Mouse (Mus musculus): Measurements from ENCODE around the gene Grm7. TPM values are rescaled to one million over a fixed set of nuclear protein-coding genes. Genes with fewer than 3 reads are reported as not detected.

Grm7 gene
- polyA plus RNA-seq, 1 experiment: 0.69 TPM

GRCm38 (mm10) chr6:110769588-110769987, 124.2 kb downstream of the Grm7 start:
- no peak for DNase-seq
- H3K36me3 ChIP-seq (ENCODE audit: control insufficient read depth, insufficient read depth, low read length): no peaks in the 10 kb centered on the region
- H3K27ac ChIP-seq (ENCODE audit: insufficient read depth, low read depth, low read length): no peak overlapping the region
- no peak overlapping the region for H3K4me3 ChIP-seq (ENCODE audit: insufficient read depth, low read depth, low read length)
- H3K4me1 ChIP-seq (ENCODE audit: control insufficient read depth, insufficient read depth, low read length): no peaks in the 10 kb centered on the region
- no peaks in the 10 kb centered on the region for H3K27me3 ChIP-seq (replicated peaks; ENCODE audit: control insufficient read depth, insufficient read depth, low read length)
- TF ChIP-seq CTCF (conservative IDR thresholded peaks at IDR 0.05; ENCODE audit: insufficient read depth, insufficient read length, low read depth, low read length) (no peak), POLR2A (IDR thresholded peaks at IDR 0.05; ENCODE audit: low read depth, low read length) (no peak)

- no peaks in the 10 kb centered on the region for H3K27me3 ChIP-seq (replicated peaks; ENCODE audit: control insufficient read depth, insufficient read depth, low read length)
- no peak overlapping the region for H3K27ac ChIP-seq (ENCODE audit: insufficient read depth, low read depth, low read length)
- TF ChIP-seq POLR2A (IDR thresholded peaks at IDR 0.05; ENCODE audit: low read depth, low read length): no peak
- H3K4me3 ChIP-seq (ENCODE audit: insufficient read depth, low read depth, low read length): no peak overlapping the region
- H3K4me1 ChIP-seq (ENCODE audit: control insufficient read depth, insufficient read depth, low read length): no peaks in the 10 kb centered on the region
- 42% methylated on average over 1 of the region's 1 CpGs for WGBS
- DNase-seq: no peak
- H3K36me3 ChIP-seq (ENCODE audit: control insufficient read depth, insufficient read depth, low read length): no peaks in the 10 kb centered on the region
Observed at GRCm38 (mm10) chr6:110772652-110773051, 127.3 kb downstream of the Grm7 start.

- no peaks in the 10 kb centered on the region for H3K36me3 ChIP-seq (ENCODE audit: control insufficient read depth, insufficient read depth, low read length)
- no peaks in the 10 kb centered on the region for H3K27me3 ChIP-seq (replicated peaks; ENCODE audit: control insufficient read depth, insufficient read depth, low read length)
- H3K4me1 ChIP-seq (ENCODE audit: control insufficient read depth, insufficient read depth, low read length): no peaks in the 10 kb centered on the region
- no peak overlapping the region for H3K27ac ChIP-seq (ENCODE audit: insufficient read depth, low read depth, low read length)
- no peak overlapping the region for H3K4me3 ChIP-seq (ENCODE audit: insufficient read depth, low read depth, low read length)
- DNase-seq: no peak
- 81% methylated on average over 6 of the region's 6 CpGs for WGBS
- TF ChIP-seq POLR2A (IDR thresholded peaks at IDR 0.05; ENCODE audit: low read depth, low read length) (no peak), CTCF (conservative IDR thresholded peaks at IDR 0.05; ENCODE audit: insufficient read depth, insufficient read length, low read depth, low read length) (no peak)
Observed at GRCm38 (mm10) chr6:110776046-110776445, 130.7 kb downstream of the Grm7 start.

GRCm38 (mm10) chr6:110785497-110785928, 140.1 kb downstream of the Grm7 start:
- Histone ChIP-seq H3K36me3 (ENCODE audit: control insufficient read depth, insufficient read depth, low read length) (no peaks in the 10 kb centered on the region), H3K4me1 (ENCODE audit: control insufficient read depth, insufficient read depth, low read length) (no peaks in the 10 kb centered on the region), H3K27ac (ENCODE audit: insufficient read depth, low read depth, low read length) (no peak overlapping the region), H3K4me3 (ENCODE audit: insufficient read depth, low read depth, low read length) (no peak overlapping the region), H3K27me3 (replicated peaks; ENCODE audit: control insufficient read depth, insufficient read depth, low read length) (no peaks in the 10 kb centered on the region)
- 51% methylated on average over 1 of the region's 1 CpGs for WGBS
- TF ChIP-seq POLR2A (IDR thresholded peaks at IDR 0.05; ENCODE audit: low read depth, low read length): no peak
- no peak for TF ChIP-seq CTCF (conservative IDR thresholded peaks at IDR 0.05; ENCODE audit: insufficient read depth, insufficient read length, low read depth, low read length)
- DNase-seq: no peak

GRCm38 (mm10) chr6:110792696-110793095, 147.3 kb downstream of the Grm7 start:
- DNase-seq: no peak
- no peaks in the 10 kb centered on the region for H3K27me3 ChIP-seq (replicated peaks; ENCODE audit: control insufficient read depth, insufficient read depth, low read length)
- H3K36me3 ChIP-seq (ENCODE audit: control insufficient read depth, insufficient read depth, low read length): no peaks in the 10 kb centered on the region
- TF ChIP-seq CTCF (conservative IDR thresholded peaks at IDR 0.05; ENCODE audit: insufficient read depth, insufficient read length, low read depth, low read length): no peak
- TF ChIP-seq POLR2A (IDR thresholded peaks at IDR 0.05; ENCODE audit: low read depth, low read length): no peak
- H3K4me1 ChIP-seq (ENCODE audit: control insufficient read depth, insufficient read depth, low read length): no peaks in the 10 kb centered on the region
- no peak overlapping the region for H3K4me3 ChIP-seq (ENCODE audit: insufficient read depth, low read depth, low read length)
- no peak overlapping the region for H3K27ac ChIP-seq (ENCODE audit: insufficient read depth, low read depth, low read length)
- 86% methylated on average over 2 of the region's 2 CpGs for WGBS

GRCm38 (mm10) chr6:110807481-110807880, 162.1 kb downstream of the Grm7 start:
- Histone ChIP-seq H3K4me3 (ENCODE audit: insufficient read depth, low read depth, low read length) (no peak overlapping the region), H3K36me3 (ENCODE audit: control insufficient read depth, insufficient read depth, low read length) (no peaks in the 10 kb centered on the region), H3K27ac (ENCODE audit: insufficient read depth, low read depth, low read length) (no peak overlapping the region), H3K4me1 (ENCODE audit: control insufficient read depth, insufficient read depth, low read length) (no peaks in the 10 kb centered on the region), H3K27me3 (replicated peaks; ENCODE audit: control insufficient read depth, insufficient read depth, low read length) (no peaks in the 10 kb centered on the region)
- DNase-seq: no peak
- no peak for TF ChIP-seq CTCF (conservative IDR thresholded peaks at IDR 0.05; ENCODE audit: insufficient read depth, insufficient read length, low read depth, low read length)
- no peak for TF ChIP-seq POLR2A (IDR thresholded peaks at IDR 0.05; ENCODE audit: low read depth, low read length)
- WGBS: 73% methylated on average over 5 of the region's 5 CpGs

GRCm38 (mm10) chr6:110812214-110812613, 166.8 kb downstream of the Grm7 start:
- Histone ChIP-seq H3K27ac (ENCODE audit: insufficient read depth, low read depth, low read length) (no peak overlapping the region), H3K36me3 (ENCODE audit: control insufficient read depth, insufficient read depth, low read length) (no peaks in the 10 kb centered on the region), H3K4me1 (ENCODE audit: control insufficient read depth, insufficient read depth, low read length) (no peaks in the 10 kb centered on the region), H3K27me3 (replicated peaks; ENCODE audit: control insufficient read depth, insufficient read depth, low read length) (no peaks in the 10 kb centered on the region), H3K4me3 (ENCODE audit: insufficient read depth, low read depth, low read length) (no peak overlapping the region)
- 50% methylated on average over 5 of the region's 5 CpGs for WGBS
- no peak for DNase-seq
- TF ChIP-seq CTCF (conservative IDR thresholded peaks at IDR 0.05; ENCODE audit: insufficient read depth, insufficient read length, low read depth, low read length) (no peak), POLR2A (IDR thresholded peaks at IDR 0.05; ENCODE audit: low read depth, low read length) (no peak)

GRCm38 (mm10) chr6:110818236-110818635, 172.9 kb downstream of the Grm7 start:
- WGBS: 82% methylated on average over 2 of the region's 2 CpGs
- TF ChIP-seq POLR2A (IDR thresholded peaks at IDR 0.05; ENCODE audit: low read depth, low read length): no peak
- TF ChIP-seq CTCF (conservative IDR thresholded peaks at IDR 0.05; ENCODE audit: insufficient read depth, insufficient read length, low read depth, low read length): no peak
- H3K27me3 ChIP-seq (replicated peaks; ENCODE audit: control insufficient read depth, insufficient read depth, low read length): no peaks in the 10 kb centered on the region
- DNase-seq: no peak
- no peak overlapping the region for H3K4me3 ChIP-seq (ENCODE audit: insufficient read depth, low read depth, low read length)
- H3K36me3 ChIP-seq (ENCODE audit: control insufficient read depth, insufficient read depth, low read length): no peaks in the 10 kb centered on the region
- no peak overlapping the region for H3K27ac ChIP-seq (ENCODE audit: insufficient read depth, low read depth, low read length)
- H3K4me1 ChIP-seq (ENCODE audit: control insufficient read depth, insufficient read depth, low read length): no peaks in the 10 kb centered on the region
